8 mouse cellular contexts compared by ENCODE assay signal in genomic region chr17:26584063-26584462, GRCm38 (mm10). TPM values are rescaled to one million over a fixed set of nuclear protein-coding genes. Genes with fewer than 3 reads are reported as not detected.
DNase-seq lines count a peak whose midpoint lies in the region; ATAC-seq and TF ChIP-seq lines count a peak whose summit lies in the region.

No protein-coding gene starts in this region.

- no peak for ATAC-seq in forebrain, embryonic 14.5 days
- no peak for ATAC-seq in midbrain, embryonic 12.5 days (ENCODE audit: low FRiP score, low read depth)
- no peak for ATAC-seq in midbrain, postnatal 0 days (ENCODE audit: low FRiP score)
- ATAC-seq in kidney, embryonic 16.5 days (ENCODE audit: low FRiP score, low TSS enrichment): peak; percentile 67
- ATAC-seq in stomach, embryonic 14.5 days (ENCODE audit: insufficient number of reproducible peaks, insufficient read depth, low FRiP score, low read depth): no peak; the same call in 1 of the 2 replicates

- H3K27me3 ChIP-seq in forebrain, embryonic 10.5 days (ENCODE audit: poor library complexity, severe bottlenecking): no peaks in the 10 kb centered on the region
- H3K27me3 ChIP-seq in forebrain, embryonic 14.5 days (replicated peaks; ENCODE audit: control insufficient read depth, insufficient read depth, low read length): no peaks in the 10 kb centered on the region
- H3K27me3 ChIP-seq in midbrain, embryonic 12.5 days: no peaks in the 10 kb centered on the region
- no peaks in the 10 kb centered on the region for H3K27me3 ChIP-seq in midbrain, postnatal 0 days (ENCODE audit: insufficient read depth, low read length)
- H3K27me3 ChIP-seq in kidney, embryonic 16.5 days (ENCODE audit: insufficient read depth, low read length): no peaks in the 10 kb centered on the region
- no peaks in the 10 kb centered on the region for H3K27me3 ChIP-seq in stomach, embryonic 14.5 days (ENCODE audit: control insufficient read depth, insufficient read depth, low read length)

- 91% methylated on average over 4 of the region's 4 CpGs for WGBS in forebrain, embryonic 10.5 days
- WGBS in forebrain, embryonic 14.5 days: 94% methylated on average over 4 of the region's 4 CpGs
- WGBS in midbrain, embryonic 12.5 days: 80% methylated on average over 4 of the region's 4 CpGs
- WGBS in midbrain, postnatal 0 days: 98% methylated on average over 4 of the region's 4 CpGs
- 29% methylated on average over 4 of the region's 4 CpGs for WGBS in kidney, embryonic 16.5 days
- 51% methylated on average over 4 of the region's 4 CpGs for WGBS in stomach, embryonic 14.5 days

- no peak for DNase-seq in forebrain, embryonic 10.5 days (ENCODE audit: extremely low spot score, low spot score)
- DNase-seq in forebrain, embryonic 14.5 days (ENCODE audit: low spot score): no peak
- no peak for DNase-seq in midbrain, postnatal 0 days (ENCODE audit: low spot score)
- no peak for DNase-seq in retina, postnatal 1 day
- no peak for DNase-seq in right cerebral cortex, adult 2 months (ENCODE audit: low spot score in 2 of 2)

- H3K9ac ChIP-seq in forebrain, embryonic 14.5 days (ENCODE audit: low read length): no peak overlapping the region
- H3K9ac ChIP-seq in midbrain, embryonic 12.5 days (replicated peaks): no peak overlapping the region
- no peak overlapping the region for H3K9ac ChIP-seq in midbrain, postnatal 0 days (replicated peaks; ENCODE audit: low read length, poor library complexity, severe bottlenecking)
- peak overlapping the region; percentile 22 for H3K9ac ChIP-seq in kidney, embryonic 16.5 days (replicated peaks; ENCODE audit: low read length)
- no peak overlapping the region for H3K9ac ChIP-seq in stomach, embryonic 14.5 days (replicated peaks; ENCODE audit: low read depth, low read length)

- TF ChIP-seq CTCF in midbrain, postnatal 0 days (IDR thresholded peaks at IDR 0.05): no peak

- no peaks in the 10 kb centered on the region for H3K9me3 ChIP-seq in forebrain, embryonic 10.5 days
- no peaks in the 10 kb centered on the region for H3K9me3 ChIP-seq in forebrain, embryonic 14.5 days (replicated peaks; ENCODE audit: control insufficient read depth, low read length)
- H3K9me3 ChIP-seq in midbrain, embryonic 12.5 days: no peaks in the 10 kb centered on the region
- H3K9me3 ChIP-seq in midbrain, postnatal 0 days (ENCODE audit: low read length): no peaks in the 10 kb centered on the region
- H3K9me3 ChIP-seq in kidney, embryonic 16.5 days (ENCODE audit: low read length): no peaks in the 10 kb centered on the region
- no peaks in the 10 kb centered on the region for H3K9me3 ChIP-seq in stomach, embryonic 14.5 days (ENCODE audit: control insufficient read depth, low read depth, low read length)

- H3K4me1 ChIP-seq in forebrain, embryonic 10.5 days: peaks cover 17% of the 10 kb centered on the region
- no peaks in the 10 kb centered on the region for H3K4me1 ChIP-seq in forebrain, embryonic 14.5 days (ENCODE audit: control insufficient read depth, insufficient read depth, low read length)
- H3K4me1 ChIP-seq in midbrain, embryonic 12.5 days: peaks cover 14% of the 10 kb centered on the region
- H3K4me1 ChIP-seq in midbrain, postnatal 0 days (ENCODE audit: insufficient read depth, low read length): no peaks in the 10 kb centered on the region
- H3K4me1 ChIP-seq in kidney, embryonic 16.5 days (ENCODE audit: insufficient read depth, low read length): peaks cover 32% of the 10 kb centered on the region
- peaks cover 16% of the 10 kb centered on the region for H3K4me1 ChIP-seq in stomach, embryonic 14.5 days (ENCODE audit: control insufficient read depth, insufficient read depth, low read length)

- peaks cover 97% of the 10 kb centered on the region for H3K36me3 ChIP-seq in forebrain, embryonic 10.5 days (replicated peaks)
- peaks cover 7% of the 10 kb centered on the region; the same call in 1 of the 2 replicates for H3K36me3 ChIP-seq in forebrain, embryonic 14.5 days (ENCODE audit: control insufficient read depth, insufficient read depth, low read length)
- peaks cover 38% of the 10 kb centered on the region for H3K36me3 ChIP-seq in midbrain, embryonic 12.5 days
- H3K36me3 ChIP-seq in midbrain, postnatal 0 days (ENCODE audit: insufficient read depth, low read length): 0 out of 2 replicates have a peak, but pooled peaks cover 2% of the 10 kb centered on the region
- H3K36me3 ChIP-seq in kidney, embryonic 16.5 days (ENCODE audit: insufficient read depth, low read length): 0 out of 2 replicates have a peak, but pooled peaks cover 3% of the 10 kb centered on the region
- H3K36me3 ChIP-seq in stomach, embryonic 14.5 days (ENCODE audit: control insufficient read depth, insufficient read depth, low read length): no peaks in the 10 kb centered on the region

- H3K4me3 ChIP-seq in forebrain, embryonic 10.5 days: no peak overlapping the region
- no peak overlapping the region for H3K4me3 ChIP-seq in forebrain, embryonic 14.5 days (ENCODE audit: low read depth, low read length)
- H3K4me3 ChIP-seq in midbrain, embryonic 12.5 days: no peak overlapping the region
- no peak overlapping the region for H3K4me3 ChIP-seq in midbrain, postnatal 0 days (ENCODE audit: low read depth, low read length)
- no peak overlapping the region for H3K4me3 ChIP-seq in kidney, embryonic 16.5 days (ENCODE audit: low read length)
- H3K4me3 ChIP-seq in stomach, embryonic 14.5 days (ENCODE audit: low read depth, low read length): no peak overlapping the region

- H3K4me2 ChIP-seq in forebrain, embryonic 14.5 days (ENCODE audit: low read length): no peak overlapping the region
- H3K4me2 ChIP-seq in midbrain, embryonic 12.5 days (replicated peaks): no peak overlapping the region
- H3K4me2 ChIP-seq in midbrain, postnatal 0 days (ENCODE audit: low read depth, low read length, poor library complexity, severe bottlenecking): no peak overlapping the region
- peak overlapping the region; percentile 29; the same call in 1 of the 2 replicates for H3K4me2 ChIP-seq in kidney, embryonic 16.5 days (replicated peaks; ENCODE audit: low read depth, low read length)
- no peak overlapping the region for H3K4me2 ChIP-seq in stomach, embryonic 14.5 days (replicated peaks; ENCODE audit: low read depth, low read length)

- H3K27ac ChIP-seq in forebrain, embryonic 10.5 days: peak overlapping the region; percentile 35; the same call in 1 of the 2 replicates
- H3K27ac ChIP-seq in forebrain, embryonic 14.5 days (ENCODE audit: low read depth, low read length): no peak overlapping the region
- H3K27ac ChIP-seq in midbrain, embryonic 12.5 days (replicated peaks): peak overlapping the region; percentile 17
- no peak overlapping the region for H3K27ac ChIP-seq in midbrain, postnatal 0 days (ENCODE audit: low read depth, low read length)
- H3K27ac ChIP-seq in kidney, embryonic 16.5 days (ENCODE audit: low read length): peak overlapping the region; percentile 94
- peak overlapping the region; percentile 72; the same call in 1 of the 2 replicates for H3K27ac ChIP-seq in stomach, embryonic 14.5 days (ENCODE audit: low read length)

RNA-seq across cellular contexts. Expression of gene Dusp1, which starts 22.1 kb away (rescaled TPM):
- 22.0 and 24.4 TPM in 2 replicates for polyA plus RNA-seq in forebrain, embryonic 10.5 days (2016; fragmentation: Nextera tagmentation; extraction: Ambion mirVana)
- polyA plus RNA-seq in forebrain, embryonic 14.5 days (2014; fragmentation: Nextera tagmentation; extraction: Ambion mirVana): 58.4 and 66.0 TPM in 2 replicates
- 35.4 and 37.5 TPM in 2 replicates for polyA plus RNA-seq in midbrain, embryonic 12.5 days (2016; fragmentation: Nextera tagmentation; extraction: Ambion mirVana)
- total RNA-seq in midbrain, postnatal 0 days (2014; rRNA removed): 42.0 and 46.8 TPM in 2 replicates
- 25.5 and 26.0 TPM in 2 replicates for polyA plus RNA-seq in midbrain, postnatal 0 days (2015; fragmentation: Nextera tagmentation; extraction: Ambion mirVana)
- 26.8 and 28.3 TPM in 2 replicates for polyA plus RNA-seq in kidney, embryonic 16.5 days (2015; fragmentation: Nextera tagmentation; extraction: Ambion mirVana)
- polyA plus RNA-seq in stomach, embryonic 14.5 days (2014; fragmentation: Nextera tagmentation; extraction: Ambion mirVana): 16.2 and 21.0 TPM in 2 replicates

RNA-seq across cellular contexts. Expression of gene Ergic1, which starts 22.8 kb away (rescaled TPM):
- polyA plus RNA-seq in forebrain, embryonic 10.5 days (2016; fragmentation: Nextera tagmentation; extraction: Ambion mirVana): 116 and 127 TPM in 2 replicates
- 126 and 134 TPM in 2 replicates for polyA plus RNA-seq in forebrain, embryonic 14.5 days (2014; fragmentation: Nextera tagmentation; extraction: Ambion mirVana)
- polyA plus RNA-seq in midbrain, embryonic 12.5 days (2016; fragmentation: Nextera tagmentation; extraction: Ambion mirVana): 89.6 and 92.4 TPM in 2 replicates
- 202 and 216 TPM in 2 replicates for total RNA-seq in midbrain, postnatal 0 days (2014; rRNA removed)
- 99.6 and 103 TPM in 2 replicates for polyA plus RNA-seq in midbrain, postnatal 0 days (2015; fragmentation: Nextera tagmentation; extraction: Ambion mirVana)
- polyA plus RNA-seq in kidney, embryonic 16.5 days (2015; fragmentation: Nextera tagmentation; extraction: Ambion mirVana): 131 and 141 TPM in 2 replicates
- polyA plus RNA-seq in stomach, embryonic 14.5 days (2014; fragmentation: Nextera tagmentation; extraction: Ambion mirVana): 133 and 142 TPM in 2 replicates

Comparison
In these comparisons a context has a peak if more than half of its experiments do, and no peak if none do; other contexts are left out.
1. H3K27ac ChIP-seq: peak in forebrain, embryonic 10.5 days (single experiment), midbrain, embryonic 12.5 days (single experiment), kidney, embryonic 16.5 days (single experiment) and stomach, embryonic 14.5 days (single experiment); none in forebrain, embryonic 14.5 days (single experiment) and midbrain, postnatal 0 days (single experiment).